Mouse (Mus musculus) adrenal gland, adult (tissue): Measurements from ENCODE around the gene Nol4l.
A peak's percentile ranks its signal among the peaks of the same experiment; 100 is the strongest.

ENCODE experiments used
- DNase-seq, 2 experiments: peaks; one replicate each; pipeline ENCODE4 v3.0.0; 2022 to 2023; ENCODE audit warnings: low spot score in 1 of 2; ENCODE audit not compliant: inconsistent age in 2 of 2

Gene Nol4l

GRCm38 (mm10) chr2:153484071-153484470 lies 45.7 kb downstream of the Nol4l start:
- no peak for DNase-seq

GRCm38 (mm10) chr2:153483118-153483983 lies 46.4 kb downstream of the Nol4l start:
- peak; percentile 72 to 83 for DNase-seq

- no peak for DNase-seq
Observed at GRCm38 (mm10) chr2:153481861-153482120, 48.0 kb downstream of the Nol4l start.

- no peak for DNase-seq
Observed at GRCm38 (mm10) chr2:153481108-153481860, 48.5 kb downstream of the Nol4l start.

- DNase-seq, result no peak
Observed at GRCm38 (mm10) chr2:153479486-153479885, 50.3 kb downstream of the Nol4l start.

GRCm38 (mm10) chr2:153478583-153478982 lies 51.2 kb downstream of the Nol4l start:
- peak; percentile 71 to 88 for DNase-seq

GRCm38 (mm10) chr2:153475114-153476112 lies 54.4 kb downstream of the Nol4l start:
- DNase-seq, result peak; percentile 68 to 83

GRCm38 (mm10) chr2:153470983-153471382 lies 58.8 kb downstream of the Nol4l start:
- no peak for DNase-seq

GRCm38 (mm10) chr2:153469764-153470163 lies 60.0 kb downstream of the Nol4l start:
- DNase-seq, result no peak

GRCm38 (mm10) chr2:153469317-153469716 lies 60.5 kb downstream of the Nol4l start:
- DNase-seq, result no peak

GRCm38 (mm10) chr2:153467372-153467771 lies 62.4 kb downstream of the Nol4l start:
- DNase-seq, result no peak

- no peak for DNase-seq
Observed at GRCm38 (mm10) chr2:153463257-153463656, 66.5 kb downstream of the Nol4l start.

- peak in 1 of 2 experiments; percentile 75 for DNase-seq
Observed at GRCm38 (mm10) chr2:153458022-153458441, 71.7 kb downstream of the Nol4l start.

GRCm38 (mm10) chr2:153457467-153457866 lies 72.3 kb downstream of the Nol4l start:
- DNase-seq, result no peak

GRCm38 (mm10) chr2:153454841-153455506 lies 74.8 kb downstream of the Nol4l start:
- DNase-seq, result no peak

- no peak for DNase-seq
Observed at GRCm38 (mm10) chr2:153453961-153454759, 75.6 kb downstream of the Nol4l start.

GRCm38 (mm10) chr2:153448519-153448918 lies 81.3 kb downstream of the Nol4l start:
- peak; percentile 55 to 66 for DNase-seq

- peak; percentile 74 to 85 for DNase-seq
Observed at GRCm38 (mm10) chr2:153447719-153448118, 82.1 kb downstream of the Nol4l start.

GRCm38 (mm10) chr2:153446476-153446875 lies 83.3 kb downstream of the Nol4l start:
- no peak for DNase-seq

GRCm38 (mm10) chr2:153446017-153446408 lies 83.8 kb downstream of the Nol4l start:
- peak in 1 of 2 experiments; percentile 90 for DNase-seq
